30 mouse cellular contexts compared by ENCODE assay signal in genomic region chr5:24380499-24380898, GRCm38 (mm10). TPM values are rescaled to one million over a fixed set of nuclear protein-coding genes. Genes with fewer than 3 reads are reported as not detected.
"Had no signal": no experiment of that assay in that cellular context is flagged by ENCODE, and none has a peak within 500 bp of the region (broad histone marks: within the 10 kb centered on the region; RNA-seq: fewer than 3 reads in every experiment).

No protein-coding gene starts in this region.

- H3K4me2 ChIP-seq: heart, embryonic 13.5 days; heart, embryonic 15.5 days; hindbrain, embryonic 13.5 days; hindbrain, embryonic 15.5 days; kidney, embryonic 15.5 days; limb, embryonic 12.5 days; liver, embryonic 11.5 days; liver, embryonic 13.5 days had no signal

- H3K9me3 ChIP-seq: heart, embryonic 13.5 days; heart, embryonic 15.5 days; hindbrain, embryonic 13.5 days; hindbrain, embryonic 15.5 days; kidney, embryonic 15.5 days; limb, embryonic 10.5 days; limb, embryonic 12.5 days; liver, embryonic 13.5 days had no signal

- H3K27ac ChIP-seq: heart, adult 2 months; heart, embryonic 13.5 days; heart, embryonic 15.5 days; hindbrain, embryonic 13.5 days; hindbrain, embryonic 15.5 days; hindbrain, postnatal 0 days; kidney, embryonic 15.5 days; kidney, postnatal 0 days; limb, embryonic 12.5 days; liver, embryonic 13.5 days had no signal

- H3K9ac ChIP-seq: heart, embryonic 15.5 days; hindbrain, embryonic 13.5 days; hindbrain, embryonic 15.5 days; kidney, embryonic 15.5 days; limb, embryonic 12.5 days; liver, embryonic 13.5 days had no signal

- DNase-seq: gastrocnemius, postnatal 14 days; gastrocnemius, postnatal 36 days; heart, adult 11 months; heart, adult 2 months; heart, postnatal 14 days; heart, postnatal 36 days; kidney, adult 11 months; kidney, adult 2 months; kidney, adult 9 months; kidney, postnatal 14 days; kidney, postnatal 36 days; layer of hippocampus, adult 9-11 months; layer of hippocampus, postnatal 36 days; liver; liver, embryonic 13.5 days had no signal

- ATAC-seq: hindbrain, postnatal 0 days; intestine, embryonic 16.5 days had no signal

- H3K36me3 ChIP-seq: heart, embryonic 15.5 days; hindbrain, embryonic 13.5 days; hindbrain, embryonic 15.5 days; kidney, embryonic 15.5 days; limb, embryonic 10.5 days; limb, embryonic 12.5 days; liver, embryonic 13.5 days had no signal

- H3K27me3 ChIP-seq: heart, embryonic 15.5 days had no signal

- H3K4me3 ChIP-seq: heart, adult 2 months; heart, embryonic 13.5 days; heart, embryonic 15.5 days; hindbrain, embryonic 13.5 days; hindbrain, embryonic 15.5 days; kidney, embryonic 15.5 days; limb, embryonic 10.5 days; limb, embryonic 12.5 days; liver, embryonic 13.5 days had no signal

RNA-seq across cellular contexts. Expression of gene Atg9b, which starts 11.4 kb away (rescaled TPM):
- total RNA-seq: gastrocnemius, postnatal 36 days had no signal

RNA-seq across cellular contexts. Expression of gene Nos3, which starts 15.9 kb away (rescaled TPM):
- total RNA-seq: hematopoietic stem cell, adult 5-6 weeks had no signal

RNA-seq across cellular contexts. Expression of gene Asic3, which starts 32.7 kb away (rescaled TPM):
- total RNA-seq: heart, postnatal 36 days; hematopoietic stem cell, adult 5-6 weeks; left cerebral cortex, postnatal 14 days; left cerebral cortex, postnatal 36 days had no signal
- polyA plus RNA-seq: heart, embryonic 15.5 days; intestine, embryonic 14.5 days; liver, embryonic 11.5 days; liver, embryonic 13.5 days had no signal
